Mouse (Mus musculus) C2C12 (cell line): Measurements from ENCODE around the gene Spdef.

Experiments used
- CTCF ChIP-seq: IDR thresholded peaks from one replicate; pipeline ENCODE4 v1.5.1; 2011; ENCODE audit not compliant: control insufficient read depth, insufficient read depth, insufficient read length
- MAX ChIP-seq: IDR thresholded peaks from one replicate; pipeline ENCODE4 v1.6.1; 2011; ENCODE audit warnings: mild to moderate bottlenecking, control low read depth
- USF1 ChIP-seq: IDR thresholded peaks from one replicate; pipeline ENCODE4 v1.6.1; 2011; ENCODE audit warnings: low read depth, mild to moderate bottlenecking, control low read depth, moderate library complexity

DNA sequence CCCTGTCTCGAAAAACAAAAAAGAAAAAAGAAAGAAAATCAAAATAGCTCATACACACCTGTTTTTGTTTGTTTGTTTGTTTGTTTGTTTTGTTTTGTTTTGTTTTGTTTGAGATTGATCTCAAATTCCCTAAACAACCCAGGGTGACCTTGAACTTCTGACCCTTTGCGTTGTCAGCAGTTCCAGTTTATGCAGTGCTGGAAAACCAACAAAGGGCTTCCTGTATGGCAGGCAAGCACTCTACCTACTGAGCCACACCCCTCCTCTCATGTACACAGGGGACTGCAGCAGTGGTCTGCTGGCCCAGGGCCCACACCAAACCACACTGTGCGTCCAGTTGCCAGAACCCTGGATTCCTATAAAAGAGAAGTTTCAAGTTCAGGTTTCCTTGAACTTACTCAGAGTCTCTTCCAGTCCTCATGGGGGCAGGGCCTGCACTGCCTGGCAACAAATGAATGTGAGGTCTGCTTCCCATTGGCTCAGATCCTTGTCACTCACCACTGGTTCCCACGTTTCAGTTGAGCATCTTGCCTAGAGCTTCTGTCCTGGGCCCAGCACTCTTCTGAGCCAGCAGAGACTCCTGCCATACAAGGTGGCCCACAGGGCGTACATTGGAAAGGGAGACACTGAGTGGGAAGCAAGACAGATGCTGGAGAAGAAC, 24.7 kb downstream of the Spdef start:
- no peak for TF ChIP-seq CTCF
- TF ChIP-seq MAX: no peak
- TF ChIP-seq USF1: no peak
